Comparison of ENCODE assay signal across 10 mouse cellular contexts in the genomic region with DNA sequence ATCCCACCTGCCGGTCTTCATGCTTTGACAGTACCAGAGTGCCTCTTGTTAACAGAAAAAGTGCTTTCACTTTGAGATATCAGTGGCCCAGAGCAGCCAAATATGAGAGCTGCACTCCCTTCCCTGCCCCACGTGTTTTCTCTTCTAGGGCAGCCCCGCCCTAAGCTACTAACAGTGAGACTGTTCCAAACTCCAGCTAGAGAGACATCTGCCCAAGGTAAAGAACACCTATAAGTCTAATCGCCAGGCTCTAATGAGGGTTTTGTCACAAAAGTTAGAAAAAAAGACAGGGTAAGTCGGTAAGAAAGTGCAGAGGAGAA. TPM values are rescaled to one million over a fixed set of nuclear protein-coding genes. Genes with fewer than 3 reads are reported as not detected.
DNase-seq lines count a peak whose midpoint lies in the region; ATAC-seq and TF ChIP-seq lines count a peak whose summit lies in the region.
"Had no signal": no experiment of that assay in that cellular context is flagged by ENCODE, and none has a peak within 500 bp of the region (broad histone marks: within the 10 kb centered on the region; RNA-seq: fewer than 3 reads in every experiment).

No protein-coding gene starts in this region.

- H3K9ac ChIP-seq in embryonic facial prominence, embryonic 14.5 days (ENCODE audit: low read depth, low read length): peak overlapping the region; percentile 61; the same call in 1 of the 2 replicates
- H3K9ac ChIP-seq in intestine, embryonic 14.5 days (ENCODE audit: low read length): no peak overlapping the region
- no peak overlapping the region for H3K9ac ChIP-seq in midbrain, embryonic 15.5 days

- H3K9me3 ChIP-seq in embryonic facial prominence, embryonic 14.5 days (ENCODE audit: control insufficient read depth, low read length): peaks cover 7% of the 10 kb centered on the region; the same call in 1 of the 2 replicates
- no peaks in the 10 kb centered on the region for H3K9me3 ChIP-seq in intestine, embryonic 14.5 days (ENCODE audit: control insufficient read depth, low read length)
- H3K9me3 ChIP-seq in midbrain, embryonic 15.5 days: no peaks in the 10 kb centered on the region

- H3K27me3 ChIP-seq in kidney, adult 2 months (replicated peaks; ENCODE audit: control insufficient read depth, insufficient read depth, low read length): no peaks in the 10 kb centered on the region
- H3K27me3 ChIP-seq in embryonic facial prominence, embryonic 14.5 days (replicated peaks; ENCODE audit: control insufficient read depth, insufficient read depth, low read length): no peaks in the 10 kb centered on the region
- no peaks in the 10 kb centered on the region for H3K27me3 ChIP-seq in intestine, embryonic 14.5 days (replicated peaks; ENCODE audit: control insufficient read depth, insufficient read depth, low read length)
- no peaks in the 10 kb centered on the region for H3K27me3 ChIP-seq in midbrain, embryonic 15.5 days (replicated peaks)

- no peak for TF ChIP-seq CTCF in kidney, adult 2 months (conservative IDR thresholded peaks at IDR 0.05; ENCODE audit: insufficient read depth, insufficient read length, low read depth, low read length)

- no peak for DNase-seq in kidney, adult 2 months
- no peak for DNase-seq in kidney, adult 9 months
- DNase-seq in embryonic facial prominence, embryonic 14.5 days (ENCODE audit: low spot score): no peak
- no peak for DNase-seq in intestine, embryonic 14.5 days (ENCODE audit: low spot score)
- DNase-seq in right cerebral cortex, adult 18-20 months: no peak
- DNase-seq in spleen, postnatal 14 days (ENCODE audit: low spot score in 2 of 2): no peak
- no peak for DNase-seq in layer of hippocampus, adult 9-11 months
- DNase-seq: cerebellum, adult 11-12 months had no signal

- peak overlapping the region; percentile 28; the same call in 1 of the 2 replicates for H3K4me3 ChIP-seq in kidney, adult 2 months (ENCODE audit: insufficient read depth, low read depth, low read length)
- peak overlapping the region; percentile 38 for H3K4me3 ChIP-seq in embryonic facial prominence, embryonic 14.5 days (ENCODE audit: low read depth, low read length)
- no peak overlapping the region for H3K4me3 ChIP-seq in intestine, embryonic 14.5 days (ENCODE audit: low read depth, low read length)
- no peak overlapping the region for H3K4me3 ChIP-seq in midbrain, embryonic 15.5 days

- no peaks in the 10 kb centered on the region for H3K4me1 ChIP-seq in kidney, adult 2 months (ENCODE audit: control insufficient read depth, insufficient read depth, low read length)
- H3K4me1 ChIP-seq in embryonic facial prominence, embryonic 14.5 days (ENCODE audit: control insufficient read depth, insufficient read depth, low read length): no peaks in the 10 kb centered on the region
- H3K4me1 ChIP-seq in intestine, embryonic 14.5 days (replicated peaks; ENCODE audit: control insufficient read depth, insufficient read depth, low read length): no peaks in the 10 kb centered on the region
- peaks cover 9% of the 10 kb centered on the region; the same call in 1 of the 2 replicates for H3K4me1 ChIP-seq in midbrain, embryonic 15.5 days

- no peaks in the 10 kb centered on the region for H3K36me3 ChIP-seq in kidney, adult 2 months (ENCODE audit: control insufficient read depth, insufficient read depth, low read length)
- H3K36me3 ChIP-seq in embryonic facial prominence, embryonic 14.5 days (ENCODE audit: control insufficient read depth, insufficient read depth, low read length): no peaks in the 10 kb centered on the region
- H3K36me3 ChIP-seq in intestine, embryonic 14.5 days (ENCODE audit: control insufficient read depth, insufficient read depth, low read length): no peaks in the 10 kb centered on the region
- no peaks in the 10 kb centered on the region for H3K36me3 ChIP-seq in midbrain, embryonic 15.5 days (replicated peaks)
- H3K36me3 ChIP-seq: G1E had no signal

- peak overlapping the region; percentile 67 for H3K4me2 ChIP-seq in embryonic facial prominence, embryonic 14.5 days (ENCODE audit: low read depth, low read length)
- peak overlapping the region; percentile 58 for H3K4me2 ChIP-seq in intestine, embryonic 14.5 days (ENCODE audit: low read length)
- peak overlapping the region; percentile 63; the same call in 1 of the 2 replicates for H3K4me2 ChIP-seq in midbrain, embryonic 15.5 days

- WGBS in kidney, adult 2 months: 48% methylated on average over 5 of the region's 5 CpGs
- 35% methylated on average over 5 of the region's 5 CpGs for WGBS in embryonic facial prominence, embryonic 14.5 days
- WGBS in intestine, embryonic 14.5 days: 46% methylated on average over 5 of the region's 5 CpGs
- 45% methylated on average over 5 of the region's 5 CpGs for WGBS in midbrain, embryonic 15.5 days

- peak; percentile 41; the same call in 1 of the 2 replicates for ATAC-seq in embryonic facial prominence, embryonic 14.5 days (ENCODE audit: low read depth)
- ATAC-seq in intestine, embryonic 14.5 days (replicated peaks; ENCODE audit: low FRiP score, low TSS enrichment, low read depth): no peak
- no peak; the same call in 1 of the 2 replicates for ATAC-seq in midbrain, embryonic 15.5 days (replicated peaks)

- H3K27ac ChIP-seq in kidney, adult 2 months (ENCODE audit: insufficient read depth, low read depth, low read length): no peak overlapping the region
- H3K27ac ChIP-seq in embryonic facial prominence, embryonic 14.5 days (replicated peaks; ENCODE audit: low read depth, low read length): no peak overlapping the region
- H3K27ac ChIP-seq in intestine, embryonic 14.5 days (ENCODE audit: low read depth): no peak overlapping the region
- no peak overlapping the region for H3K27ac ChIP-seq in midbrain, embryonic 15.5 days

- TF ChIP-seq POLR2A in kidney, adult 2 months (IDR thresholded peaks at IDR 0.05; ENCODE audit: low read depth, low read length): no peak

RNA-seq across cellular contexts. Expression of a gene that starts 19.7 kb away (rescaled TPM):
- not detected in 2 replicates for polyA plus RNA-seq in kidney, adult 2 months (2012; rRNA removed)
- polyA plus RNA-seq in embryonic facial prominence, embryonic 14.5 days (2014; fragmentation: Nextera tagmentation; extraction: Ambion mirVana): 0.49 TPM in 1 of 2 replicates, not detected in the other
- polyA plus RNA-seq in intestine, embryonic 14.5 days (2014; fragmentation: Nextera tagmentation; extraction: Ambion mirVana): not detected in 2 replicates
- not detected in 2 replicates for polyA plus RNA-seq in midbrain, embryonic 15.5 days (2015; fragmentation: Nextera tagmentation; extraction: Ambion mirVana)
- polyA plus RNA-seq: G1E had no signal

RNA-seq across cellular contexts. Expression of a gene that starts 27.2 kb away (rescaled TPM):
- polyA plus RNA-seq in kidney, adult 2 months (2012; rRNA removed): 23.7 and 30.7 TPM in 2 replicates
- polyA plus RNA-seq in embryonic facial prominence, embryonic 14.5 days (2014; fragmentation: Nextera tagmentation; extraction: Ambion mirVana): 5.7 and 6.5 TPM in 2 replicates
- polyA plus RNA-seq in intestine, embryonic 14.5 days (2014; fragmentation: Nextera tagmentation; extraction: Ambion mirVana): 5.9 and 6.6 TPM in 2 replicates
- 4.1 and 5.0 TPM in 2 replicates for polyA plus RNA-seq in midbrain, embryonic 15.5 days (2015; fragmentation: Nextera tagmentation; extraction: Ambion mirVana)

RNA-seq across cellular contexts. Expression of a gene that starts 27.6 kb away (rescaled TPM):
- 30.5 and 47.3 TPM in 2 replicates for polyA plus RNA-seq in kidney, adult 2 months (2012; rRNA removed)
- 177 and 179 TPM in 2 replicates for polyA plus RNA-seq in embryonic facial prominence, embryonic 14.5 days (2014; fragmentation: Nextera tagmentation; extraction: Ambion mirVana)
- 198 and 202 TPM in 2 replicates for polyA plus RNA-seq in intestine, embryonic 14.5 days (2014; fragmentation: Nextera tagmentation; extraction: Ambion mirVana)
- 158 and 166 TPM in 2 replicates for polyA plus RNA-seq in midbrain, embryonic 15.5 days (2015; fragmentation: Nextera tagmentation; extraction: Ambion mirVana)

Comparison
In these comparisons a context has a peak if more than half of its experiments do, and no peak if none do; other contexts are left out.
1. H3K4me3 ChIP-seq: peak in kidney, adult 2 months (single experiment) and embryonic facial prominence, embryonic 14.5 days (single experiment); none in intestine, embryonic 14.5 days (single experiment) and midbrain, embryonic 15.5 days (single experiment).
2. Peak in every context shown above with its lines, with median percentiles within 50 percentile points of each other: H3K4me2 ChIP-seq.